Mouse (Mus musculus): ENCODE measurements around the gene Lct.
"Not testable (repeated sequence)": the region's sequence is repeated elsewhere in the genome, so short reads cannot be mapped to it uniquely, and the experiment has no call there.

DNA sequence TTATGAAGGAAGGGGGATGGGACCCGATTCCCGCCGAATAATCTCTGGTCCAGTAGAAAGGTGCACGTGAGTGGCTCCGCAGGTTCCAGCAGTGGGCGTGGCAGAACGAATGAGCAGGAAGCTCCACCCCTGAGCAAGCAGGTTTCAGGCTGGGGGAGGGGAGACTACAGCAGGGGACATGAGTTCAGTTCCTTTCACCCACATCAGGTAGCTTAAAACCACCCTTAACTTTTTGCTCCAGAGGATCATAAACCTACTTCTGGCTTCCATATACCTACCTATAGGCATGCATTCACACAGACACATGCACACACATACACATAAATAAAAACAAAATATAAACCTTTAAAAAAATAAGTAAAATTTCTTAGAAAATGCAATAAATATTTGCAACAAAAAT, 61.1 kb downstream of the Lct start:
- not testable (repeated sequence) for TF ChIP-seq CTCF, EP300 (IDR thresholded peaks at IDR 0.05; ENCODE audit: low read depth)

Data from liver, embryonic 14.5 days (tissue).